Mouse (Mus musculus) liver, embryonic 15.5 days (tissue): ENCODE measurements at regions not wholly inside any gene's neighbourhood (a gene's known extent, or its start where the extent isn't known, plus 50 kb on each side); places are given as distances from the start of the nearest gene placed in this dataset.

Experiments
- ATAC-seq: fragments of 200-750 bp; cut with Nextera tagmentation; 2 replicates; pipeline ENCODE4 v1.8.0; 2017; ENCODE audit warnings: moderate number of reproducible peaks, mild to moderate bottlenecking, moderate library complexity; ENCODE audit not compliant: insufficient read depth
- H3K27ac ChIP-seq: fragments of 300-500 bp; sonication (generic); replicated peaks from 2 replicates; pipeline ENCODE4 v1.5.1; 2015; ENCODE audit warnings: mild to moderate bottlenecking, inconsistent platforms
- H3K27me3 ChIP-seq: fragments of 300-500 bp; sonication (generic); 2 replicates; pipeline ENCODE4 v1.6.1; 2015; ENCODE audit warnings: mild to moderate bottlenecking, inconsistent platforms
- H3K36me3 ChIP-seq: fragments of 300-500 bp; sonication (generic); replicated peaks from 2 replicates; pipeline ENCODE4 v1.6.1; 2015; ENCODE audit warnings: moderate library complexity, mild to moderate bottlenecking, inconsistent platforms
- H3K4me1 ChIP-seq: fragments of 300-500 bp; sonication (generic); replicated peaks from 2 replicates; pipeline ENCODE4 v1.6.1; 2015; ENCODE audit warnings: inconsistent platforms
- H3K4me2 ChIP-seq: fragments of 300-500 bp; sonication (generic); 2 replicates; pipeline ENCODE4 v1.6.1; 2015; ENCODE audit warnings: moderate library complexity, mild to moderate bottlenecking, inconsistent platforms
- H3K4me3 ChIP-seq: fragments of 300-500 bp; sonication (generic); replicated peaks from 2 replicates; pipeline ENCODE4 v1.5.1; 2015; ENCODE audit warnings: mild to moderate bottlenecking, inconsistent platforms
- H3K9ac ChIP-seq: fragments of 300-500 bp; sonication (generic); 2 replicates; pipeline ENCODE4 v1.6.1; 2015; ENCODE audit warnings: moderate library complexity, mild to moderate bottlenecking, inconsistent platforms
- H3K9me3 ChIP-seq: fragments of 300-500 bp; sonication (generic); replicated peaks from 2 replicates; pipeline ENCODE4 v1.6.1; 2016; ENCODE audit warnings: inconsistent platforms
- WGBS: fragments of 180-500 bp; shearing (Covaris S2); methylation state at CpG from one replicate; pipeline ENCODE4 v1.1.7; 2015; ENCODE audit warnings: mixed read lengths; ENCODE audit not compliant: insufficient replicate concordance; 5-methylcytosine and 5-hydroxymethylcytosine counted together

GRCm38 (mm10) chr9:23115540-23115939, 107.3 kb upstream of the Bmper start:
- 16% methylated on average over 5 of the region's 5 CpGs for WGBS
- Histone ChIP-seq H3K27ac (no peak overlapping the region), H3K27me3 (no peaks in the 10 kb centered on the region), H3K9ac (no peak overlapping the region), H3K4me2 (no peak overlapping the region), H3K4me1 (no peaks in the 10 kb centered on the region), H3K4me3 (no peak overlapping the region), H3K9me3 (no peaks in the 10 kb centered on the region), H3K36me3 (no peaks in the 10 kb centered on the region)
- ATAC-seq, result no peak

DNA sequence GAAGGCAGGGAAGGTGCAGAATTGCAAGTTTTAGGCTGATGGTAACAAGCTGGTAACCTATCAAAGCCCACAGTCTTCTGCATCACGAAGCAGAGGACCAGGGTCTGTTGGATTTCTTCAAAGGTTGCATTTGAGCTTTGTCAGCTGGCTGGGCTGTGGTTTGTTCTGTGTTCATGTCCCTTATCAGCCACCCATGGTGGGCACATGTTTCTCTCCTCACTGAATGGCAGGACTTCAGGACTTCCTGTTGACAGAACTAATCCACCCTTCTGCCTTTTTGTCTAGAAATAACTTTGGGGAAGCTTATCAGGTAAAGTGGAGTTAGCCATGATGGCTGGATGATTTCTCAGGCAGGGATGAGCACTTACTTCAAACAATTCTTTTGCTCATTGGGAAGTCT, 106.6 kb upstream of the Bmper start:
- Histone ChIP-seq H3K9me3 (no peaks in the 10 kb centered on the region), H3K36me3 (no peaks in the 10 kb centered on the region), H3K4me2 (no peak overlapping the region), H3K27me3 (no peaks in the 10 kb centered on the region), H3K9ac (no peak overlapping the region), H3K4me3 (no peak overlapping the region), H3K4me1 (no peaks in the 10 kb centered on the region), H3K27ac (no peak overlapping the region)
- 8% methylated on average over 1 of the region's 1 CpGs for WGBS
- no peak for ATAC-seq

- 63% methylated on average over 4 of the region's 4 CpGs for WGBS
- no peak for ATAC-seq
- Histone ChIP-seq H3K4me2 (no peak overlapping the region), H3K36me3 (no peaks in the 10 kb centered on the region), H3K9me3 (no peaks in the 10 kb centered on the region), H3K4me3 (no peak overlapping the region), H3K4me1 (no peaks in the 10 kb centered on the region), H3K9ac (no peak overlapping the region), H3K27me3 (no peaks in the 10 kb centered on the region), H3K27ac (no peak overlapping the region)
Observed at GRCm38 (mm10) chr9:23119811-23120210, 103.1 kb upstream of the Bmper start.

DNA sequence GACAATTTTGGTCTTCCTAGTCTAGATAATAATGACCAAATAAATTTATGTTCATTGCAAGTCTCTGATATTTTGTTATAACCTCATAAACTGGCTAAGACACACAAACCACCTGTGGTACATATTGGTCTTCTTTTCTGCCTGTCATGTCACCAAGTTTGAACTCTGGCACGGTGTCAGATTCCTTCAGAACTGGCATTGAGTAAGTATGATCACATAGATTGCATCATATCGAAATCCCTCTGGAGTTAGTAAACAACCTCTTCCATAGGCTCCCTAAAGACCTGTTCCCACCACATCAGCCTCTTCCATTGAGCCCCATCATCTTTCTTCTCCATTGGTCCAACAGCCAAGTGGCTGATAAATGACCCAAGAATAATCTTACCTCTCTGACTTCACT, 102.1 kb upstream of the Bmper start:
- no peaks in the 10 kb centered on the region for H3K36me3 ChIP-seq
- H3K4me1 ChIP-seq, result no peaks in the 10 kb centered on the region
- no peak overlapping the region for H3K27ac ChIP-seq
- H3K9ac ChIP-seq, result no peak overlapping the region
- WGBS, result 67% methylated on average over 2 of the region's 2 CpGs
- no peak overlapping the region for H3K4me2 ChIP-seq
- H3K9me3 ChIP-seq, result no peaks in the 10 kb centered on the region
- H3K27me3 ChIP-seq, result no peaks in the 10 kb centered on the region
- ATAC-seq, result no peak
- H3K4me3 ChIP-seq, result no peak overlapping the region

GRCm38 (mm10) chr9:23122524-23122923, 100.4 kb upstream of the Bmper start:
- Histone ChIP-seq H3K27ac (no peak overlapping the region), H3K27me3 (no peaks in the 10 kb centered on the region), H3K4me1 (no peaks in the 10 kb centered on the region), H3K4me3 (no peak overlapping the region), H3K9ac (no peak overlapping the region), H3K4me2 (no peak overlapping the region), H3K36me3 (no peaks in the 10 kb centered on the region), H3K9me3 (no peaks in the 10 kb centered on the region)
- no peak for ATAC-seq
- 51% methylated on average over 5 of the region's 5 CpGs for WGBS

DNA sequence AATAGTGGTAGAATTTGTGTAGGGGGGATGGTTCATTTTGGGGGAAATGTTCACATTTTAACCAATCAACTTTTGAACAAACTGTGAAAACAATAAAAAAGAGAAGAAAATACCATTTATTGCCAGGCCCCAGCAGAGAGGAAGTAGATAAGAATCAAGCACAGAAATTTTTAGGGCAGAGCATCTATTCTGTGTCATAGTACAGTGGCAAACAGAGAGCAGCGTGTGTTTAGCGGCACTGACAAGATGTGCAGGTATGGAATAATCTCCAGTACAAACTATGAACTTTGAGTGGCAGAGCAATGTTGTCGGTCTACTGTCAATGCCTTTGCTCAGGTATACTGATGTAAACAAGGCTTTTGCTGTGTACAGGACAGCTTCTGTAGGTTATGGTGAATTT, 99.4 kb upstream of the Bmper start:
- 26% methylated on average over 3 of the region's 3 CpGs for WGBS
- H3K27me3 ChIP-seq, result no peaks in the 10 kb centered on the region
- H3K9me3 ChIP-seq, result no peaks in the 10 kb centered on the region
- no peaks in the 10 kb centered on the region for H3K4me1 ChIP-seq
- ATAC-seq, result no peak
- no peak overlapping the region for H3K27ac ChIP-seq
- H3K36me3 ChIP-seq, result no peaks in the 10 kb centered on the region
- no peak overlapping the region for H3K4me3 ChIP-seq
- no peak overlapping the region for H3K9ac ChIP-seq
- H3K4me2 ChIP-seq, result no peak overlapping the region

DNA sequence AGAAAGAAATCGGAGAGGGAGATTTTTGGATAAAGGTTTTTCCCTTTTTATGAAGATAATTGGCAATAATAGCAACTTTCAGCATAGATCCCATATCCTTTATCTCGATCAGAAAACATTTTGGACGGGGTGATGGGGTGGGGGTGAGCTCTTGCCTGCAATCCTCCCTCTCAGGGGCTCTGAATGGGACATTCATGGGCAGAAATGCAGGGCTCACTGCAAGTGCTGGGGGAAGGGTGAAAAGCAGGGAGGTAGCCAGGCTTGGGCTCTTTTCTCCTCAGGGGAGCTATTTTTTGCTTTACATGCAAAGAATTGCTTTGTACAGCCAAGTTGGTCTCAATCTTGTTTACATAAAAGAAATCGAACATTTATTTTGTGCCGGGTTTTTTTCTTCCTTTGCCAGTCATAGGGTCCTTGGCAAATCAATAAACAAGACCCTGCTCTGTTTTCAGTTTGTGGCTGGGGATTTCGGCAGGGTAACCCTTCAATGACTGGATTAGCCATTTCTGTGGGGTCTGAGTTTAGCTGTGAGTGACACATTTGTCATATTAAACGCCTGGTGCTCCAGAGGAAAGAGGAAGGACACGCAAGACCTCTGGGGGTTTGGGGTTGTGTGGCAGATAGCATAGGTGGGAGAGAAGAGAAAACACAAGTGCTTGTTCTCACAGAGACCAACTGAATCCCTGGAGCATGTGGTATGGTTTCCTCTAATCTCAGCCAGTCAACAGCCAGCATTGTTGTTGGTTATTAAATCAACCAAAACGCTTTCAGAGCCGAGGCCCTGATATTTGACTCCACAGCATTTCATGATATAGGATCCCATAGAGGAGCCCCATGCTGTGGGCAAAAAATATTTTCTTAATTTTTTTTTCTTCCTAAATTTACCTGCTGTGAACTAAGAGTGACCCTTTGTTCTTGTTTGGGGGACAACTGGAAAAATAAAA, 96.8 kb upstream of the Bmper start:
- H3K36me3 ChIP-seq, result no peaks in the 10 kb centered on the region
- H3K4me3 ChIP-seq, result no peak overlapping the region
- H3K27ac ChIP-seq, result no peak overlapping the region
- H3K9me3 ChIP-seq, result no peaks in the 10 kb centered on the region
- no peak for ATAC-seq
- no peaks in the 10 kb centered on the region for H3K4me1 ChIP-seq
- H3K4me2 ChIP-seq, result no peak overlapping the region
- 36% methylated on average over 10 of the region's 10 CpGs for WGBS
- no peak overlapping the region for H3K9ac ChIP-seq
- H3K27me3 ChIP-seq, result no peaks in the 10 kb centered on the region

- no peak overlapping the region for H3K9ac ChIP-seq
- no peaks in the 10 kb centered on the region for H3K27me3 ChIP-seq
- WGBS, result 54% methylated on average over 9 of the region's 9 CpGs
- ATAC-seq, result no peak
- H3K9me3 ChIP-seq, result no peaks in the 10 kb centered on the region
- no peak overlapping the region for H3K27ac ChIP-seq
- no peaks in the 10 kb centered on the region for H3K4me1 ChIP-seq
- H3K4me2 ChIP-seq, result no peak overlapping the region
- H3K4me3 ChIP-seq, result no peak overlapping the region
- no peaks in the 10 kb centered on the region for H3K36me3 ChIP-seq
Observed at GRCm38 (mm10) chr9:23127338-23128017, 95.4 kb upstream of the Bmper start.

DNA sequence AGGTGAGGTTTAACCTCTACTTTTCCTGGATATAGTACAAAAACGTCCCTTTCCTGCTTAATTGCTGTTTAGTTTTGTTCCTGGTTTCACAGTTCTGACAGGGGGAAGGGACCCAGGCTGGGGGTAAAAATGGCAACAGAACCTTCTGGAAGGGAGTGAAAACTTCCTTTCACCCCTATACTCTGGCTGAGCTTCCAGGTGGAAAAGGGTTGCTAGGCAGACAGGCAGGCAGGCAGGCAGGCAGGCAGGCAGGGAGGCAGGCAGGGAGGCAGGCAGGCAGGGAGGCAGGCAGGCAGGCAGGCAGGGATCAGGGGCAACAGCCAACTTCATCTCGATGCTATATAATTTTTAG, 94.9 kb upstream of the Bmper start:
- no peak overlapping the region for H3K9ac ChIP-seq
- no peaks in the 10 kb centered on the region for H3K36me3 ChIP-seq
- ATAC-seq, result no peak
- WGBS, result 32% methylated on average over 2 of the region's 2 CpGs
- H3K4me3 ChIP-seq, result no peak overlapping the region
- H3K9me3 ChIP-seq, result no peaks in the 10 kb centered on the region
- no peaks in the 10 kb centered on the region for H3K27me3 ChIP-seq
- H3K27ac ChIP-seq, result no peak overlapping the region
- H3K4me1 ChIP-seq, result no peaks in the 10 kb centered on the region
- H3K4me2 ChIP-seq, result no peak overlapping the region

DNA sequence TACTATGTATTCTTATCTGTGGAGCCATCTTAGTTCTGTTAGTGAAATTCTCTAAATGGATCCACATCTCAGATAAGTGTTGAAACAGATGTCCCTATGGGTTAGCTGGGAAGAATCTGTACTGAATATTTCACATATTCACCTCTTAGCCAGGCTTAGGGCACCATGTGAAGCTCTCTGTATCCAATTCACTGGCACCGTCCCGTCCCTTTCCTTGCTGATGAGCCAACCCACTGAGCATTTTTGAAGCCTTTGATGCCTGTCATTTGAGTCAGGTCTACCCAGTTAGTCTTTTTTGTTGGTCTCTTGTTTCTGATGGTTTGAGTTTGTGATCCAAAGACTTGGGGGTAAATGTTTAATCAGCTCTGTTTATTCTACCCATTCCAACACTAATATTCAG, 88.9 kb upstream of the Bmper start:
- H3K9ac ChIP-seq, result no peak overlapping the region
- WGBS, result 64% methylated on average over 2 of the region's 2 CpGs
- no peaks in the 10 kb centered on the region for H3K36me3 ChIP-seq

GRCm38 (mm10) chr9:23134421-23135118, 88.3 kb upstream of the Bmper start:
- WGBS, result 66% methylated on average over 12 of the region's 12 CpGs
- no peaks in the 10 kb centered on the region for H3K27me3 ChIP-seq
- H3K4me1 ChIP-seq, result no peaks in the 10 kb centered on the region
- H3K9me3 ChIP-seq, result no peaks in the 10 kb centered on the region
- no peak overlapping the region for H3K9ac ChIP-seq
- H3K4me3 ChIP-seq, result no peak overlapping the region
- no peak overlapping the region for H3K27ac ChIP-seq
- no peaks in the 10 kb centered on the region for H3K36me3 ChIP-seq
- no peak overlapping the region for H3K4me2 ChIP-seq
- no peak for ATAC-seq

More for the DNA sequence above, 88.9 kb upstream of the Bmper start:
- H3K4me3 ChIP-seq, result no peak overlapping the region
- no peak overlapping the region for H3K27ac ChIP-seq
- no peak overlapping the region for H3K4me2 ChIP-seq
- no peak for ATAC-seq
- H3K9me3 ChIP-seq, result no peaks in the 10 kb centered on the region
- H3K27me3 ChIP-seq, result no peaks in the 10 kb centered on the region
- H3K4me1 ChIP-seq, result no peaks in the 10 kb centered on the region
